Mouse (Mus musculus) C2C12 (cell line): ENCODE data around the gene Lrmda.

Experiments used
- CTCF ChIP-seq: IDR thresholded peaks from one replicate; pipeline ENCODE4 v1.5.1; 2011; ENCODE audit not compliant: control insufficient read depth, insufficient read depth, insufficient read length
- MAX ChIP-seq: IDR thresholded peaks from one replicate; pipeline ENCODE4 v1.6.1; 2011; ENCODE audit warnings: mild to moderate bottlenecking, control low read depth
- USF1 ChIP-seq: IDR thresholded peaks from one replicate; pipeline ENCODE4 v1.6.1; 2011; ENCODE audit warnings: low read depth, mild to moderate bottlenecking, control low read depth, moderate library complexity

- TF ChIP-seq CTCF = no peak
- no peak for TF ChIP-seq USF1
- no peak for TF ChIP-seq MAX
These were observed 29.0 kb upstream of the Lrmda start for GRCm38 (mm10) chr14:21990321-21991021.
